Mouse (Mus musculus) hindlimb bud, embryonic 11.5 days (tissue): Measurements from ENCODE around the gene Brd7.

Experiments
- DNase-seq: peaks from one replicate; pipeline ENCODE4 v3.0.0-alpha.2; 2012; ENCODE audit warnings: low read depth, low spot score; ENCODE audit errors: extremely low spot score

Gene Brd7

GRCm38 (mm10) chr8:88310286-88310685, 51.7 kb downstream of the Brd7 start:
- DNase-seq: no peak

GRCm38 (mm10) chr8:88309881-88310280, 52.1 kb downstream of the Brd7 start:
- DNase-seq: no peak

GRCm38 (mm10) chr8:88309274-88309873, 52.6 kb downstream of the Brd7 start:
- DNase-seq: no peak

- no peak for DNase-seq
These were observed 54.3 kb downstream of the Brd7 start for GRCm38 (mm10) chr8:88307736-88308135.

GRCm38 (mm10) chr8:88306511-88306910, 55.5 kb downstream of the Brd7 start:
- no peak for DNase-seq

- DNase-seq: no peak
These were observed 56.2 kb downstream of the Brd7 start for GRCm38 (mm10) chr8:88305814-88306213.

- no peak for DNase-seq
These were observed 60.2 kb downstream of the Brd7 start for GRCm38 (mm10) chr8:88301589-88302437.

GRCm38 (mm10) chr8:88299907-88300603, 61.9 kb downstream of the Brd7 start:
- DNase-seq: no peak

GRCm38 (mm10) chr8:88298733-88299103, 63.3 kb downstream of the Brd7 start:
- no peak for DNase-seq

GRCm38 (mm10) chr8:88297976-88298732, 63.8 kb downstream of the Brd7 start:
- no peak for DNase-seq

- DNase-seq: no peak
These were observed 67.0 kb downstream of the Brd7 start for GRCm38 (mm10) chr8:88294977-88295376.

- DNase-seq: no peak
These were observed 68.2 kb downstream of the Brd7 start for GRCm38 (mm10) chr8:88293590-88294356.

- no peak for DNase-seq
These were observed 69.1 kb downstream of the Brd7 start for GRCm38 (mm10) chr8:88292926-88293325.

GRCm38 (mm10) chr8:88291305-88291690, 70.7 kb downstream of the Brd7 start:
- DNase-seq: no peak

- no peak for DNase-seq
These were observed 71.4 kb downstream of the Brd7 start for GRCm38 (mm10) chr8:88290326-88291304.

- no peak for DNase-seq
These were observed 72.1 kb downstream of the Brd7 start for GRCm38 (mm10) chr8:88289901-88290300.

GRCm38 (mm10) chr8:88288622-88289242, 73.3 kb downstream of the Brd7 start:
- no peak for DNase-seq

GRCm38 (mm10) chr8:88286421-88286960, 75.5 kb downstream of the Brd7 start:
- no peak for DNase-seq
